24 mouse cellular contexts compared by ENCODE assay signal in the genomic region with DNA sequence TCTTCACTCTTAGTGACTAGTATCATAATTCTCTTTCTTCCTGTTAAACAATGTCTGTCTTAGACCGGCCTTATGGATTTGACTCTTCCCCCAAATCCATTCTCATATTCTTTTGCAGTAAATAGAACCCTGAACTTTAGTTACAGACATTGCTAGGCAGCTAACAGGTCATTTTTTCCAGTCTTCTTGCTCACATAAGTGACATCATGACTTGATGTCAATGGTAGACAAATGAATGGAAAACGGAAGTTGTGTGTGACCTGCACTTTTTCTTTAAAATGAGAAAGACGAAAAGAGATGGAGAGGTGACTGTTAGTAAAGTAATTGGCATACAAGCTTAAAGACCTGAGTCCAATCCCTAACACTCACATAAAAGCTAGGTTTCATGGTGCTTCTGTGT.
DNase-seq lines count a peak whose midpoint lies in the region; ATAC-seq and TF ChIP-seq lines count a peak whose summit lies in the region.
"Had no signal": no experiment of that assay in that cellular context is flagged by ENCODE, and none has a peak within 500 bp of the region (broad histone marks: within the 10 kb centered on the region; RNA-seq: fewer than 3 reads in every experiment).

No protein-coding gene starts in this region.

- WGBS in heart, adult 2 months: 85% methylated on average over 3 of the region's 3 CpGs

- peaks cover 4% of the 10 kb centered on the region for H3K9me3 ChIP-seq in CH12.LX (replicated peaks; ENCODE audit: low read length)
- H3K9me3 ChIP-seq: G1E had no signal

- in situ Hi-C loops in CH12.LX (cut with MboI; ENCODE audit: low pct_ligation_motif_present, low pct_unique_long_range_greater_than_20kb, low sequenced_read_pairs): no loop called here

- H3K27ac ChIP-seq in CH12.LX (ENCODE audit: insufficient read depth, low read depth): no peak overlapping the region
- H3K27ac ChIP-seq in heart, adult 2 months: no peak overlapping the region

- no peak for TF ChIP-seq POLR2A in CH12.LX (IDR thresholded peaks at IDR 0.05; ENCODE audit: low read depth, low read length)
- TF ChIP-seq POLR2A in heart, adult 2 months (IDR thresholded peaks at IDR 0.05; ENCODE audit: insufficient read depth, low read depth, low read length): no peak

- H3K36me3 ChIP-seq in CH12.LX (replicated peaks in 1 of 2; ENCODE audit: control insufficient read depth in 1 of 2, insufficient read depth in 1 of 2, low read length in 1 of 2): no peaks in the 10 kb centered on the region
- H3K36me3 ChIP-seq in heart, adult 2 months (ENCODE audit: control insufficient read depth, insufficient read depth, low read length): no peaks in the 10 kb centered on the region
- H3K36me3 ChIP-seq: G1E had no signal

- TF ChIP-seq RAD21 in CH12.LX (IDR thresholded peaks at IDR 0.05; ENCODE audit: low read depth, low read length): no peak

- no peak overlapping the region for H3K9ac ChIP-seq in CH12.LX (ENCODE audit: insufficient read depth, low read depth)
- H3K9ac ChIP-seq in heart, adult 2 months (ENCODE audit: low read depth, low read length): no peak overlapping the region

- no peak overlapping the region for H3K4me2 ChIP-seq in CH12.LX (ENCODE audit: insufficient read depth, low read depth, poor library complexity, severe bottlenecking)

- H3K4me1 ChIP-seq in CH12.LX (ENCODE audit: control insufficient read depth in 1 of 2, insufficient read depth in 2 of 2): peaks cover 5 to 28% of the 10 kb centered on the region in 2 experiments; a peak in 3 of 4 replicates
- H3K4me1 ChIP-seq in heart, adult 2 months (ENCODE audit: control insufficient read depth, insufficient read depth, low read length): no peaks in the 10 kb centered on the region

- intact Hi-C loops in heart, adult 2 months (cut with DNase I): no loop called here

- DNase-seq in CD4-positive, CD25-positive, alpha-beta regulatory T cell, adult 2 months (ENCODE audit: low read depth, low spot score): peak; percentile 34
- DNase-seq in CD4-positive helper T cell, adult 2 months (ENCODE audit: low read depth, low spot score): peak; percentile 11
- no peak for DNase-seq in CH12.LX (ENCODE audit: extremely low read depth)
- no peak for DNase-seq in spleen, adult 18-20 months
- no peak for DNase-seq in heart, adult 2 months
- DNase-seq in thymus, postnatal 25 days: no peak
- DNase-seq: adrenal gland, adult 2 months; adrenal gland, adult 8-10 months; adrenal gland, postnatal 10 days; adrenal gland, postnatal 14 days; adrenal gland, postnatal 25 days; adrenal gland, postnatal 36 days; B cell, adult 2 months; cerebellum, adult 11 months; cerebellum, adult 11-12 months; cerebellum, adult 18-20 months; cerebellum, adult 2 months; cerebellum, adult 8-10 months; cerebellum, adult 9-10 months had no signal

- H3K4me3 ChIP-seq in CH12.LX (replicated peaks in 1 of 3; ENCODE audit: low read depth in 2 of 3, low read length in 2 of 3, poor library complexity in 1 of 3): no peak overlapping the region
- no peak overlapping the region for H3K4me3 ChIP-seq in heart, adult 2 months

- no peak for TF ChIP-seq CTCF in CH12.LX (conservative IDR thresholded peaks at IDR 0.05 in 1 of 2, IDR thresholded peaks at IDR 0.05 in 1 of 2; ENCODE audit: low read depth in 2 of 2, low read length in 2 of 2)
- no peak for TF ChIP-seq CTCF in heart, adult 2 months (IDR thresholded peaks at IDR 0.05)

- no peaks in the 10 kb centered on the region for H3K79me2 ChIP-seq in CH12.LX (replicated peaks; ENCODE audit: control insufficient read depth, extremely low read depth, insufficient read depth, poor library complexity, severe bottlenecking)
- H3K79me2 ChIP-seq in heart, adult 2 months (replicated peaks; ENCODE audit: control insufficient read depth, insufficient read depth, low read length): no peaks in the 10 kb centered on the region

- ATAC-seq in CD4-positive, CD25-positive, alpha-beta regulatory T cell, adult 4 months: no peak
- ATAC-seq in inflammation-experienced regulatory T-cells, adult 6 months: peak; percentile 30
- ATAC-seq: activated CD4-positive, CD25-positive, alpha-beta regulatory T cell, adult 4 months; Patski had no signal

- dilution Hi-C loops in CH12.LX (cut with MboI; ENCODE audit: extremely low pct_ligation_motif_present, extremely low pct_unique_long_range_greater_than_20kb, low sequenced_read_pairs): no loop called here

- peak; percentile 66 for TF ChIP-seq EP300 in CH12.LX (IDR thresholded peaks at IDR 0.05; ENCODE audit: low read length)
- no peak for TF ChIP-seq EP300 in heart, adult 2 months (IDR thresholded peaks at IDR 0.05; ENCODE audit: insufficient read depth, low read depth, low read length)

- no peaks in the 10 kb centered on the region for H3K27me3 ChIP-seq in CH12.LX (replicated peaks)
- no peaks in the 10 kb centered on the region for H3K27me3 ChIP-seq in heart, adult 2 months (ENCODE audit: control insufficient read depth, insufficient read depth, low read length)
- H3K27me3 ChIP-seq: Patski had no signal

TF ChIP-seq in CH12.LX, 34 proteins besides CTCF, POLR2A, EP300 and RAD21:
- TF ChIP-seq JUND (conservative IDR thresholded peaks at IDR 0.05; ENCODE audit: low read depth, low read length) (peak; percentile 85), USF1 (IDR thresholded peaks at IDR 0.05; ENCODE audit: low read depth, low read length) (no peak), IRF4 (IDR thresholded peaks at IDR 0.05; ENCODE audit: low read depth, low read length) (peak; percentile 33; the same call in 1 of the 2 replicates), TBP (conservative IDR thresholded peaks at IDR 0.05; ENCODE audit: low read depth, low read length) (no peak), E2F4 (IDR thresholded peaks at IDR 0.05; ENCODE audit: insufficient replicate concordance, low read depth, low read length) (no peak), MAX (IDR thresholded peaks at IDR 0.05; ENCODE audit: low read length) (no peak), ZC3H11A (IDR thresholded peaks at IDR 0.05; ENCODE audit: low read depth, low read length) (no peak), SMC3 (IDR thresholded peaks at IDR 0.05; ENCODE audit: low read depth, low read length) (no peak), NRF1 (IDR thresholded peaks at IDR 0.05; ENCODE audit: low read depth, low read length) (no peak), CHD2 (IDR thresholded peaks at IDR 0.05; ENCODE audit: low read length) (no peak), BHLHE40 (IDR thresholded peaks at IDR 0.05; ENCODE audit: low read depth, low read length) (peak; percentile 54; the same call in 1 of the 2 replicates), MYC (IDR thresholded peaks at IDR 0.05; ENCODE audit: low read depth, low read length) (no peak), JUN (IDR thresholded peaks at IDR 0.05; ENCODE audit: insufficient read depth, low read depth, low read length) (peak; percentile 81), KAT2A (IDR thresholded peaks at IDR 0.05; ENCODE audit: insufficient replicate concordance, low read length) (no peak), ZMIZ1 (IDR thresholded peaks at IDR 0.05; ENCODE audit: low read depth, low read length) (no peak), RCOR1 (conservative IDR thresholded peaks at IDR 0.05; ENCODE audit: low read depth, low read length) (no peak), MAFK (IDR thresholded peaks at IDR 0.05; ENCODE audit: insufficient replicate concordance, low read length) (no peak), TCF12 (IDR thresholded peaks at IDR 0.05; ENCODE audit: low read depth, low read length) (no peak), MEF2A (IDR thresholded peaks at IDR 0.05; ENCODE audit: borderline replicate concordance, low read depth, low read length) (no peak), UBTF (IDR thresholded peaks at IDR 0.05; ENCODE audit: low read depth, low read length) (no peak), GABPA (IDR thresholded peaks at IDR 0.05; ENCODE audit: insufficient replicate concordance, low read depth, low read length) (no peak), USF2 (conservative IDR thresholded peaks at IDR 0.05; ENCODE audit: low read depth, low read length) (no peak), POLR2AphosphoS2 (IDR thresholded peaks at IDR 0.05; ENCODE audit: low read depth, low read length) (no peak), MXI1 (IDR thresholded peaks at IDR 0.05; ENCODE audit: low read depth, low read length) (no peak), ETS1 (conservative IDR thresholded peaks at IDR 0.05; ENCODE audit: low read depth, low read length) (peak; percentile 79), SIN3A (IDR thresholded peaks at IDR 0.05; ENCODE audit: low read length) (no peak)

Comparison
In these comparisons a context has a peak if more than half of its experiments do, and no peak if none do; other contexts are left out.
1. DNase-seq: peak in CD4-positive, CD25-positive, alpha-beta regulatory T cell, adult 2 months (single experiment) and CD4-positive helper T cell, adult 2 months (single experiment); none in CH12.LX (single experiment), spleen, adult 18-20 months (0 of 2), heart, adult 2 months (0 of 2) and thymus, postnatal 25 days (single experiment).